Mouse (Mus musculus) spleen, adult 18-20 months (tissue): Measurements from ENCODE around the gene Myo3b.

Experiments used
- DNase-seq, 2 experiments: peaks; one replicate each; pipeline ENCODE4 v3.0.0; 2022; ENCODE audit warnings: mixed read lengths in 2 of 2

The Myo3b gene

DNA sequence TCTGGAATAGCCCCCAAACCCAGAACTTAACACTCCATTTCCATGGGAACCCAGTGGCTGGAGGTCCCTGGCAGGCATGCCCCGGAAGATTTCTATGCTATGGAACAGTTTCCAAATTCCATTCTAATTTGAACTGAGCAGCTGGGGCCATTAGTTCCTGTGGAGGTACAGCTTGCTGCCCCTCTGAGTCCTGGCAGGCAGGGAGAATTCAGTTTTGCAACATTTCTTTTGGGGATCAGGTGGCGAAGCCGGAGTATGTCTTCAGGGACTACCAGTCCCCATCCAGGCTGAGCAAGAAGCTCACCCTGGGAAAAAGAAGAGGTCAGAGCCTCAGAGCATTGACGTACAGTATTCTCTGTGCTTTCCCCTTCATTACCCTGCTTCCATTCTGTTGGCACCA is 94.4 kb downstream of the Myo3b start:
- no peak for DNase-seq

DNA sequence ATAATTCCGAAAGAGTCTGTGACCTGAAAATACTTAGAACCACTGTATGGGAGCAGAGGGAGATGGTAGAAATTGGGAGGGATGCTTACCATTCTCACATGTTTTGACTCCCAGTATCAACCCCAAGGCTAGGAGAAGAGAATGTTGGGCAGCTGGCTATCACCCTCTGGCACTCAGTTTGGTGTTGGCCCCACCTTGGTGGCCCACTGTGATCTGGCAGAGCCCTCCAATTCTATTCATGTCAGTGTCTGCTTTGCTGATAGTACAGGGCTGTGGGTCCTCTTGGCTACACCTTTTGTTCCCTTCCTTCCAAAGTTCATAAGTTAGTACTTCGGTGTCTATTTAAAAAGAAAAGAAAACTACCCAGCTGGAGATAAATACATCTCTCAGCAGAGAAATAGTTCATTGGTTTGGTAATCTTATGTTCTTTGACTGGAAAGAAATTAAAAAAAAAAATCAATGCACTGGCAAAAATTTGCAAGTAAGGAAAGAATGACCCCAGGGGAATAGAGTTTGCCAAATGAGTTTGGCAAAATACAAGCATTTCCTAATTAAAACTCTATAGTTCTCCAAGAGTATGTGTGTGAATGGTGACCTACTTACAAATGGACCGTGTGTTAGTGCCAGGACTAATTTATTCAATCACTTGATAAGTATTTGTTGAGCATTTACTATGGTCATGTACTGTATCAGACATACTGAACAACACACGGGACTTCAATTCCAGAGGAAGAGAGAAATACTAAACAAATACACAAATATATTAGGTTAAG is 98.5 kb downstream of the Myo3b start:
- DNase-seq = no peak

DNA sequence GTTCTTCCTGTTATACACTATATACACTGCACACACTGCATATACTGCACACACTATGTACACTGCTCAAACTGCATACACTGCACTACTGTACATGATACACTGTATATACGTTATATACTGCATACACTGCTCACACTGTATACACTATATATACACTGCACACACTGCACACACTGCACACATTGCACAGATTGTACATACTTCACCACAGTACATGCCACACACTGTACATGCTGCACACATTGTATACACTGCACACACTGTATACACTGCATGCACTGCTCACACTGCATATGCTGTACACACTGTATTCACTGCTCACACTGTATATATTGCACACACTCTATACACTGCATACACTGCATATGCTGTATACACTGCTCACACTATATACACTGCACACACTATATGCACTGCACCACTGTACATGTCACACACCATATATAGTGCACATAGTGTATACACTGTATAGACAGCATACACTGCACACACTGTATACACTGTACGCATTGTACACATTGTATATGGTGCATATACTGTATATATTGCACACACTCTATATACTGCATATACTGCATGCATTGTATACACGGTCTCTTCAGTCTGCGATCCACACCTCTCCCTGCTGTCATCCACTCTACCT is 104.7 kb downstream of the Myo3b start:
- no peak for DNase-seq

DNA sequence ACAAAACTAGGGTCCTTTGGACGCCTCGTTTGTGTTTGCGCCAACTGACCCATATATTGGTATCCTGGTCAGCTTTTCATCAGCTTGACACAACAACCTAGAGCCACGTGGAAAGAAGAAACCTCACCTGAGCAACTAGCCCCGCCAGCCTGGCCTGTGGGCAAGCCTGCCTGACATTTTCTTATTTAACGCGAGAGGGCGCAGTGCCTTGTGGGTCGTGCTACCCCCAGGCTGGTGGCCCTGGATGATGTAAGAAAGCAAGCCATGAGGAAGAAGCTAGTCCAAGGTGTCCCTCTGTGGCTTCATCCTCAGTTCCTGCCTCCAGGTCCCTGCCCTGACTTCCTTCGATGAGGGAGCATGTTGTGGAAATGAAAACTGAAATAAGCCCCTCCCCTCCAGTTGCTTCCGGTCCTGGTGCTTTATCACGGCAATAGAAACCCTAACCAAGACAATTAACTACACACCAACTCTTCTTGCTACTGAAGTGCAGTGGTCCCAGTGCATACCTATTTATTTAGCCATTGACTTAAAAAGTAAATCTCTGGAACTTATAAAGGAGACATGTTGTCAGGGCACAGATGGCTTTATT is 108.2 kb downstream of the Myo3b start:
- no peak for DNase-seq

DNA sequence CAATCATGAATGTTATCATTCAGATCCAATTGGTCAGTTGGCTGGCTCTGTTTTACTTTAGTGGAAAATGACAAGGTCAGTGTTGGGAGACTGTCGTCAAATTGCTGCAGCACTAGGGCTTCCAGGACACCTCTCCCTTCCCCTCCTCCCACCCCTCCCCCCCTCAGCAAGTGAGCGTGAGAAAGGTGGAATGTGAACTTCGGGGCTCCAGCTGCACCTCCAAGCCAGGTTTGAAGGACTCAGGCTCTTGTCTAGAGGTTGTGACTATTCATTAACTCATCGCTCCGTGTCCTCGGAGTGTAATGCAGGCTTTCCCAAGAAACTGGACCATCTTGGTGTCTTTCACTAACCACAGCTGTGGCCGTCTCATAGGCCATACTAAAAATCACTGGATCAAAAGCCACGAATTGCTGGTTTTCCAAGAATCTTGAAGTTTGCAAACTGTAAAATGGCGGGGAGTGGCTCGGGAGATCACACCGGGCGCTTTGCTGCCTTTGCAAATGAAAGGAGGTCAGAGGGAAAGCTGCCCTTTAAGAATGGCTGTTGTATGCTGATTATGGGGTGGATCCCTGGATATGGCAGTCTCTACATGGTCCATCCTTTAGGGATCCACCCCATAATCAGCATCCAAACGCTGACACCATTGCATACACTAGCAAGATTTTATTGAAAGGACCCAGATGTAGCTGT is 110.0 kb downstream of the Myo3b start:
- no peak for DNase-seq

DNA sequence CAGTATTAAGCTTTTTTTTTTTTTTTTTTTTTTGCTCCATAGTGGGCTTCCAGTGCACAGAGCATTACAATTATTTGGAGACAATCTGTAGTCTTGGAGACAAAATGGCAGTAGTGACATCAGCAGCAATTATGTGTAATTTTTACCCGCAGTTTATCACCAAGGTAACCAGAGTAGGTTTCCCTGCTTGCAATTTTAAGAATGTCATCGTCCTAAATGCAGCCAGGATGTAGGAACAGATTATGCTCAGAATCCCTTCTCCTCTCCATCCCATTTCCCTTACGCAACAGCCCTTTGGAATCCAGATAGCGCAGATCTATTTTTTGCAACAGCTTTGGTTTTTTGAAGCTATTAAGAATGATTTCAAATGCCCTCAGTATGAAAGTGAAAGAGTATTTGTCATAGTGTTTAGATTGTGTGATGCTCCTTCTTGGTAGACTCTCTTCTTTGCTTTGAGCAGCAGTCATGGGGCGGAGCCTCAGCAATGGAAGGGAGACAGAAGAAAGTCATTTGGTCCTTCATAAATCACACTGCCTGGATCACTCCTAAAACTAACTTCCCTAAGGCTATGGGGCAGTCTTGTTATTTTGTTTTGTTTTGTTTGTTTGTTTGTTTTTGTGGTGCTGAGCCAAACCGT is 111.6 kb downstream of the Myo3b start:
- DNase-seq = no peak

DNA sequence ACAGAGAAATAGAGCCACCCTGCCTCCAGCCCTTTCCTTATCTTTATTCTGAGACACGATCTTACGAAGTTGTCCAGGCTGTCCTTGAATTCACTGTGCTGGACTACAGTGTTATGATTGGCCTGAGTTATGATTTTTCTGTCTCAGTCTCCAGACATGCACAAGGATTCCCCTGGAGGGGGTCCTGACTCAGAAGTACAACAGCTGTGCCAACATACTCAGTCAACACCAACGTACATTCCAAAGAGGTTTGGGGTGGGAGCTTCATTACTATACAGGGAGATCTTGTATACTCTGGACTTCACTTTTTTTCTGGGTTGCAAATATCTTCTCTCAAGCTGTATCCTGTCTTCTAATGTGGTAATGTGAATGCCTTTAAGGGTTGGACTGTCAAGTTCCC is 113.0 kb downstream of the Myo3b start:
- no peak for DNase-seq

DNA sequence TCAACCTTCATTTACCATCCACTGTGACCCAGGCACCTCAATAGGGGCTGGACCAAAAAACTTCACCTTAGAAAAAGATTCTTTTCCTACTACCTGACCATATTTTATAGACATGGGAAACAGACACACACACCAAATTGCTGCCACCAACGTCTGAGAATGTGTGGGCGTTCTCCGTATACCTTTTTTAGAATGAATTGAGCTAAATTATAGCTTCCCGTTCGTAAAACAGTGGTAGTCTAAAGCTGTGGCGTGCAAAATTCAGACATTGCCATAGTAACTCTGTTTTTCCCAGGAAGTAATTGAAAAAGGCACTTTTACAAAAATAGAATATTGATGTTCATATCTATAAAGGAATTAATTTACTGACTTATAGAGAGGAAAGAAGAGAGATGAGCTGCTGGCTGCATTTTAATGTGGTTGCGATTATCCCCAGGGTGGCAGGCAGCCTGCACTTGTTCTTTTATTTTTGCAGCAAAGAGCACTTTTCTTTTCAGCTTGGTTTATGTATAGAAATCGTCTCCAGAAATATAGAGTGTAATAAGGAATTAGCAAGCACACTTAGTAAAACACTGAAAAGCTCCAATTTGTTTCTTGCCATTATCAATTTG is 116.4 kb downstream of the Myo3b start:
- no peak for DNase-seq

DNA sequence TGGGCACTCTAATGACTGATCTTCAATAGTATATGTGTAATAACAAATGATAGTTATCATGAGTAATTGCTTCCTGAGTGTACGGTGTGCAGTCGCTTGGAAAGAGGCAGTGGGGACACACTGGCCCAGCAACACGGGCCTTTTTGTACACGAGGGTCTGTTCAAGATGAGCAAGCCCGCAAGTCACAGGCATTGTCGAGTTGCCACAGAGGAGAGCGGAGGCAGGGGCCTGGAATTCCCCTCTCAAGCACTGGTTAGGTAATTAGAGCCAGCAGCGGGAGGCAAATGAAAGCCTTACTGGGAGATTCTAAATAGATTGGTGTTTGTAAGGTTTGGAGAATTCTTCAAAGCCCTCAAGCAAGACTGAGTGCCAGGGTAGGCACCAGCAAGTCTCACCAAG is 120.6 kb downstream of the Myo3b start:
- no peak for DNase-seq

DNA sequence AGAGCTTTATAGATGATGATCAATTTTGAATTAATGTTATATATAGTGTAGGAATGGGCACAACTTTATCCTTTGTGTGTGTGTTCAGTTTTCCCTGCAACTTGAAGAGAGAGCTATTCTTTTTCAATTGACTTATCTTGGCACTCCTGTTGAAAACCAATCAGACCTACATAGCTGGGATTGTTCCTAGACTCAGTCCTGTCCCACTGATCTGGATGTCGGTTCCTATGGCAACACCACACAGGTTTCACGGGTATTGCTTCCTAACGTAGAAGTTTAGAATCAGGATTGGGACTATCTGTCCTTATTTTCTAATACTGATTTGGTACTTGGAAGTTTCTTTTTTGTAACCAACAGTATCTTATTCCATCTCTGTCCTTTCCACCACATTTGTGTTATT is 127.3 kb downstream of the Myo3b start:
- no peak for DNase-seq

DNA sequence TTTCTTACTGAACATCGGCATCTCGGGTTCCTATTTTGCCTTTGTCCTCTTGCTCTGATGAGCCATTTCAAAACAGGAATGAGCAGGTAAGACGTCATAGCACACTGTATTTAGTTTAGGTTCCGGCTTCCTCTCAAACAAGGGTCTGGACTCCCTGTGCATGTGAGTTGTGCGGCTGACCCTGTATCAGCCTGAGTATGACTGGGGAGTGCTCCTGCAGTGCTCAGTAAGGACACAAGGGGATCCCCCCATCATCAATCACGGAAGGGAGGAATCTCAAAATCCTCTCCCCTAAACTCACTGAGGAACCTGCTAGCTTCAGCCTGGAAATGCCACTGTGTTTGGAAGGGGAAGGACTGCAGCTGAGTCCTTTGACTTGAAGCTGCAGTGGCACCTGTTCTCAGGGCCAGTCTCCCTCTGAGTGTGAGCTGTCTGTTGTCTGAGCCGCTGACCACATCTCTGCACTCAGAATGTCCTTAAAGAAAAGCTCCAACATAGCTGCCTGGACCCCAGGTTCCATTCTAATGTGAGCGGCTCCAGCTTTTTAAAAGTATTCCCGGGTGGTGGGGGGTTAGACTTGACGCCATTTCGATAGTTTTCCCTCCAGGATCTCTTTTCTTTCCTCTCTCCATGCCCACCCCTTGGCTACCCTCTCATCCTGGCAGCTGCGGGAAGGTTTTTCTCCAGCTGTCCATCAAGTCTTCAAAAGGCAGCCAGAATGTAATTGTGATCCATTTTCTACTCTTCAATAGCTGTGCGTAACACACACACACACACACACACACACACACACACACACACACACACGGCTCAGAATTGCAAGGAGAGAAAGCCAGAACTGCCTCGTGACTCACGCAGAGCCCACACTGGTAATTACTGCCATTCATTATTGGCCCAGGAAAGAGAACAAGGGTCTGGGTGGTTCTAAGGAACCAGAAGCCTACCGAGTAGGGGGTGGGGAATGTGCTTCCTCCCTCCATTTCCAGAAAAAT is 129.3 kb downstream of the Myo3b start:
- DNase-seq = no peak

DNA sequence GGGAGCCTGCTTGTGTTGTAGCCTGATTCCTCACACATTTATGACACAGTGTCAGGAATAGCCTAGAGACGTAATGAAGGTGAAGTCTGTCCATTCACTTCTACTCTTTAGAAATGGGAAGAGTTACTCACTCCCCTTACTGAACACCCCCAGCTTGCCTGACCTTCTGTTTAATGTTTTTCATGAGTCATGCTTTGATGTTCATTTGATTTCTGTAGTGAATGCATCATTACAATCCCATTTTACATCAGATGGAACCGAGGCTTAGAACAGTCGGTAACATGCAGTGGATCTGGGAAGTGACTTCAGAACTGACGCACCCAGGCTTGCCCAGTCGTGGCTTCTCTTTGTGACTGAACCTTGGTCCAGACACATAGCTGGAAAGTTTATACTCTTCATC is 131.5 kb downstream of the Myo3b start:
- no peak for DNase-seq

DNA sequence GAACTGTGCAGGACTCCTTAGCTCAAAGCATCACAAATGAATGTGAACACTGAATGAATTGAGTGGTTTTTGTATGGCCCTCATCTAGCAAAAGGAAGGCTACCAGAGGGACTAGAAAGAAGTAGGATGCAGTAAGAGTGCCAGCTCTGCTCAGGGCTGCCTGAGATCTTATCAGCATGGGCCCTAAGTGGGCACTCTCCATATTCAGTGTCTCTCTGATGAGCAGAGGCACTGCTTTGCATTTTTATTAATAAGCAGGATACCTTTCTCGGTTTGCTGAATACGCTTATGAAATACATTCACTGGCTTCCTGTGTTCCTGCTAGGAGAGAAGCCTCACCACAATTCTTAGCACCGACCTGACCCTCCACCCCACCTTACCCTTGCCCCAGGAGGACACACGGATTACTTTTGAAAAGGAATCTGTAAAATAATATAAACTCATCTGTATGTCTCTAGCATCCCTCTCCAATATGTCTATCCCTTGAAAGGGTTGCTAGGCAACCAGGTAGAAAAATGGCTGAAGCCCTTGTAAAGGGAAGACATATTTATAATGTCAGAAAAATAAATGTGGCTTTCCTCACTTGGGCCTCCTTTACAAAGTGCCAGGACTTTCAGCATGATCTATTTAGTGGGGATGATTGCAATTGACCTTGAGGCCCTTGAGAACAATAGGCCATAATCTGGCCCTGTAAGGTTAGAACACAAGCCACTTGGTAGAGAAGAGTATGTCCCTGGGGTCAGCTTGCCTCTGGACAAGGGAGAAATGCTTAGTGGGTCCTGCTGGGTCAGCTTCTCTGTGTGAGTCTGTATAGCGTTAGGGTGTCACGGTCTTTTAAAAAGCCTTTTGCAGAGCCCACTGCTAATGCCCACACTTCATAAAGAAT is 138.1 kb downstream of the Myo3b start:
- DNase-seq = no peak

DNA sequence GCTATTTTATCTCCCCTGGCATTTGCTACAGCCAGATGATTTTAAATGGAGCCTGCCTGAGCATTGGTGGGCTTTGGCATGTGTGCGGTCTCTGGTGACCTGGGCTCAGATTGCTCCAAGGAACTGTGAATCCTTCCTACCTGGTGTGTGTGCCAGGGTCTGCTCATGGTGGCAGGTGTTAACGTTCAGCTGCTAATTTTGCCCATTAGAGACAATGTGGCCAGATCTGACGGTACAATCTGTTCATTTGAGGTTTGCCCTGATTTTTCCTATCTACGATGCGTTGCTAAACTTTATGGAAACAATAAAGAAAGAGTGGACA is 138.7 kb downstream of the Myo3b start:
- DNase-seq = no peak

DNA sequence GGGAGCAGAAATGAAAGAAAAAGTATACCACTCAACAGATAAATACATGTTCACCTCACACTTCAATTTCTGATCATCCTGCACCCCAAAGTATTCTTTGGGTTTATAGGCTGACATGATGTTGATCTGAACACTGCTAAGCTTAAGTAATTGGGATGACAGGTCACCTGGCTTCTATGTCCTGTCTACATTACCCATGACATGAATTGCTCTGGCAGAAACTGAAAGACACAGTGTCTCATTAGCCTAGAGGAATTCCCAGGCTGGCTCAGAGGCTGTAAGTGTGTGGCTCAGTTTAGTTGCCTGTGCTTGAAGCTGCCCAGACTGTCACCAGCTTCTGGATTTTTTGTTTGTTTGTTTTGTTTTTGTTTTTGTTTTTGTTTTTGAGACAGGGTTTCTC is 139.3 kb downstream of the Myo3b start:
- DNase-seq = no peak

DNA sequence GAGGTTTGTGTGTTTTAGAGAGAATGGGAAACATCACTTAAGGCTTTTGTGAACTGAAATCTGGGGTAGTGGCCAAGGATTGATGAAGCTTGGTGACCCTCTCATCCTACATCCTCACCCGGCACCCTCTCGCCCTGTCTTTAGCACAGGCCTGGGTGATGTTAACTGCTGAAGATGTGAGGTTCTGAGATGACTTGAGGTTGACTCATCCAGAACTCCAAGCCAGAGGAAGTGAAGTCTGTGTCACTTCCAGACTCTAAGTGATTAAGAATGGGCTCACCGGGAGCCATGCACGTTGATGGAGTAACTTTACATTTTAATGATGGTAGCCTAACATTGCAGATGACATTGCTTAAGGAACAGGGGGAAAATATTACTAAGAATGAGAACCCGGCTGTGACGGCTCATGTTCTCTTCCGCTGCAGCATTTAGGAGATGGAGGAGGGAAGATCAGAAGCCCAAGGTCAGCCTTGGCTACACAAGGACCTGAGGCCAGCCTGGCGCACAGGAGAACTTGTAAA is 143.3 kb downstream of the Myo3b start:
- no peak for DNase-seq

DNA sequence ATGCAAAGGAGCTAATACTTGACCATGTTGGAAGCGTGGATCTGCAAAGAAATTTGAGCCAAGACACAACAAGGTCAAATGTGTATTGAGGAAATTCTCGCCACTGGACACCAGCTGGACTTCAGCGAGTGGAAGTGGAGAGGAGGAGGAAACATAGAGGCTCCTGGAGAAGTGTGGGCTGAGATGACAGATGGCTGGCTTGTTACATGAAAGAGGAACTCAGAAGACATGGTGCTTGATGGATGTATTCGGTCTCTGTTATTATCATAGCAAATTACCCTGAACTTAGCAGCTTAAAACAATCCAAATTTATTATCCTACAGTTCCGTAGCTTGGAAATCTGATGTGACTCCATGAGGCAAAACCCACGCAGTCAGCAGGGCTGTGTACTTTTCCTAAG is 148.1 kb downstream of the Myo3b start:
- DNase-seq = no peak

DNA sequence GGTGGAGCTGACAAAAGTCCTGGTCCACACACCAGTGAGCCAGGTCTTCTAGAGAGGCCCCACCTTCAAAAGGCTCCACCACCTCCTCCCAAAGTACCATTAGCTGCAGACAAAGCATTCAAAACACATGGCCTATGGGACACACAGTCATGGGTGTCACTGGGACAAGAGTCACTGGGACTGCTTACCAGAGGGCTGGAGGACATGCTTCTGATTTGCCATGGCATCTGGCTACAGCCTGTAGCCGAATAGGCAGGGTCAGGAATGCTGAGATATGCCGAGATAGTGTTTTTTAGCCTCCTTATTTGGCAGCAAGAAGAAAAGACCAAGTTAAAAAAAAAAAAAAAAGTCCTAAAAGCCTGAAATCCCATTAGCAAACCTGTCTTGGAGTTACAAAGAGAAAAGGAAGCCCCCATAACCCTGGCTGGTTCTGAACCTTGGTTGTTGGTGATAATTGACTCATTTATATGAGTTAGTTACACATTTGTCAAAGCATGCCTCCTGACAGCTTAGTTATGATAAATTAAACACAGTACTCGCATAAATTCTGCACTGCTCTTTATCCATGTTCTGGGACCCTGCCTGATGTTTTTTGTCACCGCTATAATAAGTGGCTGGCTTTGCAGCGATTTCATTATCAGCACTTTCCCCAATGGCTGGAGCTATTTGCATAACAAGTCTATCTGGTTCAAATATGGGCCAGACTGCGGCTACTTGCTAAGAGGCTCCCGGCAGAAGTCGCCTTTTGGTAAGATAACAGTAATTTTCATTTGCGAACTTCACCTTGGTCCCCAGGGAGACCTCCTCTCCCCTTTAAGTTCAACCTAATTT is 156.7 kb downstream of the Myo3b start:
- no peak for DNase-seq

DNA sequence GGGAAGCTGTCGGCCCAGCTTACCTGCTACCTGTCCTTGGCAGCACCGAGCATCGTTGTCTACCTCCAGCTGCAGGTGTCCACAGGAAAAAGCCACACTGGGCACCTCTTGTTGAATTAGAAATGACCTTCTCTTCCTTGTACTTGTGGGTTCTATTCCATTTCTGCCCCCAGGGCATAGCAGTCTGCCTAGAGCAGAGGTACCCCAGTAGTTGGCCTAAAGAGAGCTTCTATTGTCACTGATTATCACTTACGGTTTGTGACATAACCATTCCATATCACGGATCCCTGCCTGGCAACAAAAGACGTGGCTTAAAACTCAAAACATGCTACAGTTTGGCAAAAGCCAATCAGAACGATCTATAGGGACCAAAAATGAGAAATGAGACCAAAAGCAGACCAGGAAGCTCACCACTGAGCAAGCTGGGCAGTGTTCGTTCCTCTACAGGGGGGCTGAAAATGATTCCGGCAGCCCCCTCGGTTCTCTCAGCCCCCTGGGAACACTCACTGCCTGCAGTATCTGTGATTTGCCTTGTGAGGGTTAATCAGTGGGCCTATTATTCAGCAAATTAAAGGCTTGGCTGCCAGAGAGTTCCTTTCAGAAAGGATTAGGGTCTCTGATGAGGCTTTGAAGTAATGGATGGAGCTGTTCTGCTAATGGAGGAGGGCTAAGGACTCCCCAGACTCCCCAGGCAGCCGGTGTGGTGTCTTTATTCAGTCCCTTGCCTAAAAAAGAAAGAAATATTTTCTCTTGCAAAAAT is 163.1 kb downstream of the Myo3b start:
- no peak for DNase-seq
